Mouse (Mus musculus) myocyte (in vitro differentiated cells): ENCODE results near the gene Tmed10.

Experiments
- E2F4 ChIP-seq: IDR thresholded peaks from one replicate; pipeline ENCODE4 v1.6.1; 2011; ENCODE audit warnings: mild to moderate bottlenecking, control low read depth, moderate library complexity; ENCODE audit not compliant: insufficient read depth
- MAX ChIP-seq: IDR thresholded peaks from one replicate; pipeline ENCODE4 v1.6.1; 2011; ENCODE audit warnings: low read depth, mild to moderate bottlenecking, control low read depth
- MYOD1 ChIP-seq, 3 experiments: IDR thresholded peaks; one replicate each; pipeline ENCODE4 v1.6.1; 2011; ENCODE audit warnings: control low read depth in 2 of 3, low read depth in 2 of 3, mild to moderate bottlenecking in 2 of 3, moderate library complexity in 1 of 3; ENCODE audit not compliant: insufficient read length in 2 of 3, control insufficient read depth in 1 of 3
- MYOG ChIP-seq, 3 experiments: IDR thresholded peaks; one replicate each; pipeline ENCODE4 v1.6.1; 2011; ENCODE audit warnings: control low read depth in 2 of 3, low read depth in 2 of 3, mild to moderate bottlenecking in 2 of 3; ENCODE audit not compliant: insufficient read length in 2 of 3, control insufficient read depth in 1 of 3, insufficient read depth in 1 of 3
- POLR2A ChIP-seq: IDR thresholded peaks from one replicate; pipeline ENCODE4 v1.6.1; 2011; ENCODE audit warnings: low read depth, mild to moderate bottlenecking, control low read depth, moderate library complexity; ENCODE audit not compliant: insufficient read length
- POLR2AphosphoS2 ChIP-seq: IDR thresholded peaks from one replicate; pipeline ENCODE4 v1.6.1; 2011; ENCODE audit warnings: low read depth, control low read depth; ENCODE audit not compliant: insufficient read length
- REST ChIP-seq: IDR thresholded peaks from one replicate; pipeline ENCODE4 v1.6.1; 2011; ENCODE audit warnings: mild to moderate bottlenecking, control low read depth, moderate library complexity; ENCODE audit not compliant: insufficient read depth, insufficient read length
- TCF12 ChIP-seq: IDR thresholded peaks from one replicate; pipeline ENCODE4 v1.6.1; 2011; ENCODE audit warnings: mild to moderate bottlenecking, control low read depth; ENCODE audit not compliant: poor library complexity, insufficient read depth, severe bottlenecking
- USF1 ChIP-seq: IDR thresholded peaks from one replicate; pipeline ENCODE4 v1.6.1; 2011; ENCODE audit warnings: low read depth, mild to moderate bottlenecking, control low read depth, moderate library complexity

DNA sequence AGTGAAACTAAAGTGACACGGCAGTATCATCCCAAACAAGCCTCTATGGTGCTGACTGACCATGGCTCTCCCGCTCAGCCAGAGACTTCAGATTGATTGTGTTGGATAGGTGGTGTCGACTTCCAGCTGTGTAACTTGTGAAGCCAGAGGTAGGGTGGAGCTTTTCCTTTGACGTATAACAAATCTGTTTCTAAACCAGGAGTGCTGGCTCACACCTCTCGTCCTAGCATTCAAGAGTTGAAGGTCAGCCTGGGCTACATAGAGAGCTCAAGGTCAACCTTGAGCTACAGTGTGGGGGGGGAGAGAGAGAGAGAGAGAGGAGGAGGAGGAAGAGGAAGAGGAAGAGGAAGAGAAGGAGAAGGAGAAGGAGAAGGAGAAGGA is 11.3 kb upstream of the Tmed10 start:
- TF ChIP-seq POLR2A = no peak
- no peak for TF ChIP-seq E2F4
- no peak for TF ChIP-seq POLR2AphosphoS2
- TF ChIP-seq TCF12 = no peak
- no peak for TF ChIP-seq USF1
- no peak for TF ChIP-seq MYOG (IDR thresholded peaks at IDR 0.05; ENCODE audit: control insufficient read depth in 1 of 3, insufficient read depth in 1 of 3, insufficient read length in 2 of 3, low read depth in 2 of 3)
- no peak for TF ChIP-seq MYOD1 (IDR thresholded peaks at IDR 0.05; ENCODE audit: control insufficient read depth in 1 of 3, insufficient read length in 2 of 3, low read depth in 2 of 3)
- no peak for TF ChIP-seq MAX
- no peak for TF ChIP-seq REST
